Mouse (Mus musculus) forebrain, embryonic 10.5 days (tissue): Measurements from ENCODE around the gene Gm17416. TPM values are rescaled to one million over a fixed set of nuclear protein-coding genes. Genes with fewer than 3 reads are reported as not detected.

Experiments
- DNase-seq: peaks from one replicate; pipeline ENCODE4 v3.0.0-alpha.2; 2017; ENCODE audit warnings: low spot score; ENCODE audit errors: extremely low spot score
- H3K27ac ChIP-seq: fragments of 300-500 bp; sonication (generic); 2 replicates; pipeline ENCODE4 v1.5.1; 2016; ENCODE audit warnings: mild to moderate bottlenecking
- H3K27me3 ChIP-seq: fragments of 300-500 bp; sonication (generic); 2 replicates; pipeline ENCODE4 v1.6.1; 2016; ENCODE audit warnings: mild to moderate bottlenecking; ENCODE audit not compliant: poor library complexity, severe bottlenecking
- H3K36me3 ChIP-seq: fragments of 300-500 bp; sonication (generic); replicated peaks from 2 replicates; pipeline ENCODE4 v1.6.1; 2016; ENCODE audit warnings: mild to moderate bottlenecking, moderate library complexity
- H3K4me1 ChIP-seq: fragments of 300-500 bp; sonication (generic); 2 replicates; pipeline ENCODE4 v1.6.1; 2016
- H3K4me3 ChIP-seq: fragments of 300-500 bp; sonication (generic); 2 replicates; pipeline ENCODE4 v1.5.1; 2016; ENCODE audit warnings: mild to moderate bottlenecking, moderate library complexity
- H3K9me3 ChIP-seq: fragments of 300-500 bp; sonication (generic); 2 replicates; pipeline ENCODE4 v1.6.1; 2016; ENCODE audit warnings: mild to moderate bottlenecking, moderate library complexity
- WGBS: fragments of 180-500 bp; shearing (Covaris S2); methylation state at CpG from one replicate; pipeline ENCODE4 v1.1.7; 2016; 5-methylcytosine and 5-hydroxymethylcytosine counted together
- polyA plus RNA-seq: library from polyadenylated mRNA; unstranded; fragments of >200 nt; fragmentation: Nextera tagmentation; extraction: Ambion mirVana; gene quantifications from 2 replicates; pipeline ENCODE4 v1.2.1, GENCODE M21; 2016

The Gm17416 gene
- polyA plus RNA-seq, 1 experiment from 2014 or later, result not detected

GRCm38 (mm10) chr2:152573484-152573883 lies 4.3 kb downstream of the Gm17416 start:
- Histone ChIP-seq H3K27ac (no peak overlapping the region), H3K4me3 (no peak overlapping the region), H3K4me1 (no peaks in the 10 kb centered on the region), H3K27me3 (no peaks in the 10 kb centered on the region), H3K9me3 (no peaks in the 10 kb centered on the region), H3K36me3 (no peaks in the 10 kb centered on the region)
- DNase-seq, result no peak
- WGBS, result 91% methylated on average over 8 of the region's 8 CpGs

DNA sequence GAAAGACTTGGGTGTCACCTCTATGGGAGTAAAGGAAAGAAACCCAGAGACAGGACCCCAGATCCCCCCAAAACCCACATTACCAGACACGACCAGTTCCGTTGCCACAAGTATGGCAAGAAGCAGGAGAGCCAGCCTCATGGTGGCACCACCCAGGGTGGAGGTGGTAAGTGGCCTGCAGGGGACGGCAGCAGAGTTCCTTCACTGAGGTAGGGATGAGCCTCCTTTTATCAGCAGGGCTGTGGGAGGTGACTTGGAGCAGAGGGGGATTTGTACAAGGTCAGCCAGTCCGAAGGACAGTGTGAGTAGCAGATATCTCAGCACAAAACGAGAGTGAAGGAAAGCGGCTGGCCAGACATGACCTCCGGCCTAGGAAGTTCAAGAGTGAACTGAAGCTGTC lies 11.0 kb downstream of the Gm17416 start, which contains the start of gene Defb19:
TSS of gene Defb19 (minus strand) at position 206 of the 400 bp plus-strand sequence.
- WGBS, result 72% methylated on average over 7 of the region's 7 CpGs
- no peak for DNase-seq
- no peak within 1 kb of the TSS for H3K27ac ChIP-seq
- H3K27me3 ChIP-seq, result no peaks in the 10 kb centered on the region
- H3K9me3 ChIP-seq, result no peaks in the 10 kb centered on the region
- H3K4me1 ChIP-seq, result 0 out of 2 replicates have a peak, but pooled peaks cover under 1% of the 10 kb centered on the region
- no peaks in the 10 kb centered on the region for H3K36me3 ChIP-seq
- no peak within 1 kb of the TSS for H3K4me3 ChIP-seq

GRCm38 (mm10) chr2:152580612-152581011 lies 11.5 kb downstream of the Gm17416 start:
- no peaks in the 10 kb centered on the region for H3K36me3 ChIP-seq
- WGBS, result 95% methylated on average over 11 of the region's 11 CpGs
- H3K27me3 ChIP-seq, result no peaks in the 10 kb centered on the region
- no peak for DNase-seq
- peaks cover 6% of the 10 kb centered on the region for H3K4me1 ChIP-seq
- no peak overlapping the region for H3K4me3 ChIP-seq
- H3K27ac ChIP-seq, result no peak overlapping the region
- H3K9me3 ChIP-seq, result no peaks in the 10 kb centered on the region

- 77% methylated on average over 4 of the region's 4 CpGs for WGBS
- Histone ChIP-seq H3K27me3 (no peaks in the 10 kb centered on the region), H3K36me3 (no peaks in the 10 kb centered on the region), H3K4me1 (peaks cover 24% of the 10 kb centered on the region), H3K27ac (no peak overlapping the region), H3K4me3 (no peak overlapping the region), H3K9me3 (no peaks in the 10 kb centered on the region)
- DNase-seq, result no peak
Observed at GRCm38 (mm10) chr2:152586926-152587560, 17.9 kb downstream of the Gm17416 start.

- Histone ChIP-seq H3K4me3 (no peak overlapping the region), H3K27me3 (no peaks in the 10 kb centered on the region), H3K36me3 (no peaks in the 10 kb centered on the region), H3K27ac (no peak overlapping the region), H3K9me3 (no peaks in the 10 kb centered on the region), H3K4me1 (peaks cover 24% of the 10 kb centered on the region)
- WGBS, result 56% methylated on average over 2 of the region's 2 CpGs
- no peak for DNase-seq
Observed at GRCm38 (mm10) chr2:152588450-152588849, 19.3 kb downstream of the Gm17416 start.

GRCm38 (mm10) chr2:152589021-152589420 lies 19.9 kb downstream of the Gm17416 start:
- Histone ChIP-seq H3K4me1 (peaks cover 24% of the 10 kb centered on the region), H3K36me3 (no peaks in the 10 kb centered on the region), H3K27me3 (no peaks in the 10 kb centered on the region), H3K9me3 (no peaks in the 10 kb centered on the region), H3K27ac (no peak overlapping the region), H3K4me3 (no peak overlapping the region)
- DNase-seq, result no peak
- WGBS, result 38% methylated on average over 6 of the region's 6 CpGs

GRCm38 (mm10) chr2:152599299-152599698 lies 30.2 kb downstream of the Gm17416 start, which contains the start of gene Defb45:
Gene Defb45, minus strand, starts transcription at chr2:152599399.
- Histone ChIP-seq H3K4me1 (no peaks in the 10 kb centered on the region), H3K27me3 (no peaks in the 10 kb centered on the region), H3K27ac (no peak within 1 kb of the TSS), H3K36me3 (no peaks in the 10 kb centered on the region), H3K9me3 (no peaks in the 10 kb centered on the region; the same call in 1 of the 2 replicates), H3K4me3 (no peak within 1 kb of the TSS)
- WGBS, result 73% methylated on average over 7 of the region's 7 CpGs
- DNase-seq, result no peak

GRCm38 (mm10) chr2:152600076-152600475 lies 30.9 kb downstream of the Gm17416 start:
- no peaks in the 10 kb centered on the region for H3K36me3 ChIP-seq
- no peaks in the 10 kb centered on the region for H3K4me1 ChIP-seq
- WGBS, result 91% methylated on average over 6 of the region's 6 CpGs
- no peaks in the 10 kb centered on the region for H3K27me3 ChIP-seq
- no peak overlapping the region for H3K27ac ChIP-seq
- H3K9me3 ChIP-seq, result no peaks in the 10 kb centered on the region; the same call in 1 of the 2 replicates
- no peak for DNase-seq
- no peak overlapping the region for H3K4me3 ChIP-seq

- H3K9me3 ChIP-seq, result no peaks in the 10 kb centered on the region; the same call in 1 of the 2 replicates
- no peaks in the 10 kb centered on the region for H3K27me3 ChIP-seq
- H3K4me3 ChIP-seq, result no peak overlapping the region
- no peak overlapping the region for H3K27ac ChIP-seq
- no peaks in the 10 kb centered on the region for H3K36me3 ChIP-seq
- DNase-seq, result no peak
- no peaks in the 10 kb centered on the region for H3K4me1 ChIP-seq
- 74% methylated on average over 4 of the region's 4 CpGs for WGBS
Observed at GRCm38 (mm10) chr2:152601275-152601960, 32.3 kb downstream of the Gm17416 start.

GRCm38 (mm10) chr2:152604057-152604456 lies 34.9 kb downstream of the Gm17416 start, which contains the start of gene Defb36:
Gene Defb36, plus strand, starts transcription at chr2:152604327.
- DNase-seq, result no peak
- H3K27me3 ChIP-seq, result no peaks in the 10 kb centered on the region
- H3K27ac ChIP-seq, result no peak within 1 kb of the TSS
- 86% methylated on average over 15 of the region's 15 CpGs for WGBS
- H3K4me3 ChIP-seq, result no peak within 1 kb of the TSS
- H3K9me3 ChIP-seq, result peaks cover 2% of the 10 kb centered on the region; the same call in 1 of the 2 replicates
- no peaks in the 10 kb centered on the region for H3K4me1 ChIP-seq
- no peaks in the 10 kb centered on the region for H3K36me3 ChIP-seq

DNA sequence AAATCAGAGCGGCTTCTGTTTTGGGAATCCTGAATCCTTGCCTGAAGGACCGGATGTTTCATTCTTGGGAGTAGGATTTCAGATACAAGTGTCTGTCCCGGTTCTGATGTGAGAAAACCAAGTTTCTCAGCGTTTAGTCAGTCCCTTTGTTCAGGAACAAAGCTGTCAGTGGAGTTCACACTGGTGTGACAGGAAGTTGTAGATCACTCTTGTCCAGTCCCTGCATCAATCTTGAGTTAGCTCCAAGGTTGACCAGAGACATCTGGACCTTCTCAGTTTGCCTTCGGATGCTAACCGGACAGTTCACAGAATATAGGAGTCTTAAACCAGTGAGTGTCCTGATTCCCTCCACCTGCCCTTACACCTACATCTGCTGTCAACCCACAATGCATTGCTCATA lies 38.6 kb downstream of the Gm17416 start:
- Histone ChIP-seq H3K36me3 (no peaks in the 10 kb centered on the region), H3K27me3 (no peaks in the 10 kb centered on the region), H3K9me3 (peaks cover 2% of the 10 kb centered on the region; the same call in 1 of the 2 replicates), H3K4me1 (peaks cover 10% of the 10 kb centered on the region), H3K4me3 (no peak overlapping the region), H3K27ac (no peak overlapping the region)
- WGBS, result 82% methylated on average over 6 of the region's 6 CpGs
- no peak for DNase-seq

DNA sequence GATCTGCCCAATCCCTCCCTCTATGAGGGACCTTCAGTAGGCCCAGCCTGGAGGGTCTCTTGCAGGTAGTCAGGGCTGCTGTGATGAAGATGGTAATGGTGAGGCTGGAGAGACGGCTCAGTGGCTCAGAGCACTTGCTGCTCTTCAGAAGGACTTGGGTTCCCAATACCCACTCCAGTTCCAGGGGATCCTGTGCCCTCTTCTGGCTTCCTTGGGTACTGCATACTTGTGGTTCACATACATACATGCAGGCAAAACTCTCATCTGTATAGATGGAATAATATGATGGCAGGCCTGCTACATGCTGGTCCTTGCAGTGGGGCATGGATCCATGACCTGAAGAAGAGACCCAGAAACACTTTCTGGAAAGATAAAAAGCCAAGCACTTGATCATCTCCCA lies 39.6 kb downstream of the Gm17416 start:
- Histone ChIP-seq H3K4me3 (no peak overlapping the region), H3K4me1 (peaks cover 10% of the 10 kb centered on the region), H3K9me3 (peaks cover 2% of the 10 kb centered on the region; the same call in 1 of the 2 replicates), H3K27me3 (no peaks in the 10 kb centered on the region), H3K36me3 (no peaks in the 10 kb centered on the region), H3K27ac (no peak overlapping the region)
- no peak for DNase-seq
- WGBS, result 86% methylated on average over 1 of the region's 1 CpGs

- peak overlapping the region; percentile 10; the same call in 1 of the 2 replicates for H3K4me3 ChIP-seq
- peaks cover 2% of the 10 kb centered on the region; the same call in 1 of the 2 replicates for H3K9me3 ChIP-seq
- 34% methylated on average over 7 of the region's 8 CpGs for WGBS
- no peak for DNase-seq
- H3K36me3 ChIP-seq, result no peaks in the 10 kb centered on the region
- no peak overlapping the region for H3K27ac ChIP-seq
- no peaks in the 10 kb centered on the region for H3K27me3 ChIP-seq
- peaks cover 10% of the 10 kb centered on the region for H3K4me1 ChIP-seq
Observed at GRCm38 (mm10) chr2:152612193-152612592, 43.1 kb downstream of the Gm17416 start.
